Mouse (Mus musculus) cerebellum, adult 2 months (tissue): ENCODE measurements around the gene Creld1. TPM values are rescaled to one million over a fixed set of nuclear protein-coding genes. Genes with fewer than 3 reads are reported as not detected.

ENCODE experiments used
- DNase-seq, 2 experiments: peaks; one replicate each; pipeline ENCODE4 v3.0.0; 2021
- H3K27ac ChIP-seq: fragments of 200-500 bp; 2 replicates; pipeline ENCODE4 v1.5.1; 2012; ENCODE audit warnings: low read length, control low read depth, inconsistent platforms; ENCODE audit not compliant: insufficient read depth
- H3K27me3 ChIP-seq: fragments of 200-500 bp; 2 replicates; pipeline ENCODE4 v1.6.1; 2012; ENCODE audit warnings: inconsistent platforms, mild to moderate bottlenecking, low read length, moderate library complexity; ENCODE audit not compliant: control insufficient read depth, insufficient read depth
- H3K4me1 ChIP-seq: fragments of 200-500 bp; 2 replicates; pipeline ENCODE4 v1.6.1; 2011; ENCODE audit warnings: low read length; ENCODE audit not compliant: control insufficient read depth, insufficient read depth
- H3K4me3 ChIP-seq: fragments of 200-500 bp; replicated peaks from 2 replicates; pipeline ENCODE3; 2011; ENCODE audit warnings: mild to moderate bottlenecking, low read depth, low read length, control low read depth; ENCODE audit not compliant: insufficient read depth
- CTCF ChIP-seq: fragments of 200-500 bp; IDR thresholded peaks from 2 replicates; pipeline ENCODE4 v1.5.1; 2011; ENCODE audit warnings: low read depth, mild to moderate bottlenecking, control low read depth, low read length, moderate library complexity, borderline replicate concordance; ENCODE audit not compliant: insufficient read depth
- POLR2A ChIP-seq: fragments of 200-500 bp; IDR thresholded peaks from 2 replicates; pipeline ENCODE4 v1.6.1; 2011; ENCODE audit warnings: low read length, control low read depth, borderline replicate concordance; ENCODE audit not compliant: insufficient read depth
- WGBS: fragments of 180-500 bp; shearing (Covaris S2); methylation state at CpG from one replicate; pipeline ENCODE4 v1.1.7; 2018; 5-methylcytosine and 5-hydroxymethylcytosine counted together
- polyA plus RNA-seq: library from polyadenylated mRNA; depleted of rRNA; stranded (reverse); fragments of >200 nt; gene quantifications from 2 replicates; pipeline ENCODE4 v1.2.3, GENCODE M21; 2012

Gene Creld1
- polyA plus RNA-seq, 1 experiment = 57.4 TPM

DNA sequence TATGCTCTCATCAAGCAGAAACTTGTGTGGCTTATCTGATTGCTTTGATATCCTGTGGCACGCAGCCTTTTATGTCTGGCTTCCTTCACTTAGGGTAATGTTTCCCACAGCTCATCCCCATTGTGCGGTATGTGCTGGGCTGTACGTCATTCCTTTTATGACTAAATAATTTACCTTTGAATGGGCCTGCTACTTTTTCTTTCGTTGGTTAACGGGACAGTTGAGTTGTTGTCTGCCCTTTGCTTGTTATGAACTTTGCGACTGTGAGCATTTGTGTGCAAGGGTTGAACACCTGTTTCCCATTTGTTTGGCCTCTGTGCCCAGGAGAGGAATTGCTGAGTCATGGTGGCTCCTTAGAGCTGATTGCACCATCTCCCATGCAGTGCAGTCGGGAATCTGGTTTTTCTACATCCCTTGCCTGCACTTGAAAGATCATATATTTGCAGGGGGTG is 4.1 kb downstream of the Creld1 start:
- TF ChIP-seq POLR2A (no peak), CTCF (no peak)
- 49% methylated on average over 7 of the region's 7 CpGs for WGBS

DNA sequence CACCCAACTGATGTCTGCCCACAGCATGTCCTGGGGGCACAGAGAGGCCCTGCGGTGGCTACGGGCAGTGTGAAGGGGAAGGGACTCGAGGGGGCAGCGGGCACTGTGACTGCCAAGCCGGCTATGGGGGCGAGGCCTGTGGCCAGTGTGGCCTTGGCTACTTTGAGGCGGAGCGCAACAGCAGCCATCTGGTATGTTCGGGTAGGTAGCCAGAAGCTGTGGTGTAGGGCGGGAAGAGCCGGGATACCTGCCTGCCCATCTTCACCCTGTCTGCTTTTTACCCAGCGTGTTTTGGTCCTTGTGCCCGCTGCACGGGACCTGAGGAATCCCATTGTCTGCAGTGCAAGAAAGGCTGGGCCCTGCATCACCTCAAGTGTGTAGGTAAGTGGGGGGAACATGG is 6.3 kb downstream of the Creld1 start:
- Histone ChIP-seq H3K4me3 (no peak overlapping the region), H3K4me1 (peaks cover 10% of the 10 kb centered on the region; the same call in 1 of the 2 replicates), H3K27me3 (no peaks in the 10 kb centered on the region), H3K27ac (no peak overlapping the region)
- TF ChIP-seq CTCF (no peak), POLR2A (no peak)
- WGBS = 37% methylated on average over 14 of the region's 14 CpGs
- peak; percentile 59 to 62 for DNase-seq

More for the DNA sequence above, 4.1 kb downstream of the Creld1 start:
- Histone ChIP-seq H3K4me3 (no peak overlapping the region), H3K27me3 (no peaks in the 10 kb centered on the region), H3K4me1 (peaks cover 15% of the 10 kb centered on the region; the same call in 1 of the 2 replicates), H3K27ac (no peak overlapping the region)
- DNase-seq = peak in 1 of 2 experiments; percentile 23

DNA sequence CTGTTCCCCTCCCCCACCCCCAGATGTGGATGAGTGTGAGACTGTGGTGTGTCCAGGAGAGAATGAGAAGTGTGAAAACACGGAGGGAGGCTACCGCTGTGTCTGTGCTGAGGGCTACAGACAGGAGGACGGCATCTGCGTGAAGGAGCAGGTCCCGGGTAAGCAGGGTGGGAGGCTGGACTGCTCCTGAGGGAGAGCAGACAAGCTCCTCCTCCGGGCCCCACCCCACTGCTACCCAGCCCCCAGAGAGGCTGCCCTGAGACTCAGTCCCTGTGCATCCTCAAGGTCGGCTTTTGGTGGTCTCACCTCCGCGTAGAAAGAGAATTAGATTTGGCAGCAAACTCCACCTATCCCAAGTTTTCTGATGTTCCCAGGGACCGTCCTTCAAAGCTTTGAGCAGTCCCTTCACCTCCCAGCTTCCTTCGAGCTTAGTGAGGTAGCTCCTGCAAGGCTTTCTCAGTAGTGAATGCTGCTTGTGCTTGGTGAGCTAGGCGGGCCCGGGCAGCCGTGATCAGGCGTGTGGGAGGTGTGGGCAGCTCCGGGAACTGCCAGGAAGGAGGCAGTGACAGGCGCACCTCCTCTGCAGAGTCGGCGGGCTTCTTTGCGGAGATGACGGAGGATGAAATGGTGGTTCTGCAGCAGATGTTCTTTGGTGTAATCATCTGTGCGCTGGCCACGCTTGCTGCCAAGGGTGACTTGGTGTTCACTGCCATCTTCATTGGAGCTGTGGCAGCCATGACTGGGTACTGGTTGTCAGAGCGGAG is 9.2 kb downstream of the Creld1 start:
- WGBS = 66% methylated on average over 24 of the region's 24 CpGs
- TF ChIP-seq CTCF (no peak), POLR2A (no peak)
- Histone ChIP-seq H3K4me1 (peaks cover 8% of the 10 kb centered on the region), H3K4me3 (no peak overlapping the region), H3K27ac (no peak overlapping the region), H3K27me3 (no peaks in the 10 kb centered on the region)
- DNase-seq = peak in 1 of 2 experiments; percentile 31

DNA sequence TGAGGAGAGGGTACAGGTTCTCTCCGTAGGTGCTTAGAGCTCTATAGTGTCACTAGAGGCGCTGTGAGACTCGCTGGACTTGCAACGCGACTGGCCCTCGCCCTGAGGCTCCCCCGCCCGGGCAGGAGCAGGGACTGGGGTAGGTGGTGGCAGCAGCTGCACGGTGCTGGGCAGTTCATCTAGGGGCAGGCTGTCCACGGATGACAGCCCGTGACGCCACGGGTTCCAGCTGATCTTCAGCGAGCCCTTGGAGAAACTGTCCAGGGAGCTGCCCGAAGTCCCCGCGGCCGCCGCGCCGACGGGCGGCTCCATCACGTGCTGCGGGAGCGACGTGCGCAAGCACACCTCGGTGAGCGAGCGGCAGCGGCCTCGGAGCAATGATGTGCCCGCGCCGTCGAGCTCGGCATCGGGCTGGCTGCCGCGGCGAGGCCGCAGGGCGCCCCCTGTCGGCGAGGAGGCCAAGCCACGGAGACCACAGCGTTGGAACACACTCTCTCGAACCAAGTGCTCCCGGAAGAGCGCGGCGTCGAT is 11.2 kb downstream of the Creld1 start:
- H3K4me1 ChIP-seq = peaks cover 7% of the 10 kb centered on the region
- no peak overlapping the region for H3K27ac ChIP-seq
- H3K27me3 ChIP-seq = no peaks in the 10 kb centered on the region
- peak; percentile 54 for TF ChIP-seq CTCF
- 0 out of 2 replicates have a peak, but pooled peaks have one; percentile 29 for TF ChIP-seq POLR2A
- peak; percentile 47 to 62 for DNase-seq
- H3K4me3 ChIP-seq = peak overlapping the region; percentile 5
- WGBS = 13% methylated on average over 54 of the region's 54 CpGs

DNA sequence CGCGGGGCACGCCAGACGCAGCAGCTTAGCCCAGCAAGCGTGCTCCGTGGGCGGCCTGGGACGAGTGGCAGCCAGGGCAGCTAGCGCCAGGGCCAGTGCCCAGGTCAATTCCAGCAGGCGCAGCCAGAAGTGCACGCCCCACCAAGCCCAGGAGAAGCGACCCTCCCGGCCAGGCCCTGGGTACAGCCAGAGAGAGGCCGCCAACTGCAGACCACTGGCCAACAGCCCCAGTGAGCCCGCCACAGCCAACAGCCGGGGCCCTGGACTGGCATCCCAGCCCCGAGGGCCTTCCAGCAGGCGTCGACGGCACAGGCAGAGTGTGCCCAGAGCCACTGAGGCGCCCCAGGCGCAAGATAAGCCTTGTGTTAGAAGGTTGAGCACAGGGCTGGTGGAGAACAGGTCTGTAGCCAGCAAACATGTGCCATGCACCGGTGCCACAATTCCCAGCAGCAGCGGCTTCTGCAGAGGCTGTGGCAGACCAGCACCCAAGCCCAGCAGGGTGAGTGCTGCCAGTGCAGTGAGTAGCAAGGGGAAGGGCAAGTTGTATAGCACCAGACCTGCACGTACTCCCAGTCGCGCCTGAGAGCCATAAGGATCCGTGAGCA is 12.1 kb downstream of the Creld1 start:
- peak in 1 of 2 experiments; percentile 46 for DNase-seq
- TF ChIP-seq CTCF (no peak), POLR2A (no peak)
- Histone ChIP-seq H3K27ac (no peak overlapping the region), H3K4me3 (no peak overlapping the region), H3K27me3 (no peaks in the 10 kb centered on the region), H3K4me1 (no peaks in the 10 kb centered on the region; the same call in 1 of the 2 replicates)
- WGBS = 57% methylated on average over 28 of the region's 28 CpGs

DNA sequence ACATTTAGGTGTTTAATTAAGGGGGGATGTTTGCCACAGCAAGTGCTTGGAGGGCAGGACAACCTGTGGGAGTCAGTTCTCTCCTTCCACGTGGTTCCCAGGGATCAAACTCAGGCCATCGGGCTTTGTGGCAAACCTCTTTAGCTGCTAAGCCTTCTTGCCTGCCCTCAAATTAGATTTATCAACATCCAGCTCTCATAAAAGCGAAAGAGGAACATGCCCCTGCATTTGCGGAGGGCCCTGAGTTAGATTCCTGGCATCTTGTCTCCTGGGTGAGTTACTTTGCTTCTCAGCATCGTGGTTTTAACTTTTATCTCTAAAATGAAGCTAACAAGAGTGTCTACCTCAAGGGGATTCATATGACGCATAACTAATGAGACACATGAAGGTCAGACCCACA is 16.2 kb downstream of the Creld1 start:
- Histone ChIP-seq H3K4me3 (no peak overlapping the region), H3K27me3 (no peaks in the 10 kb centered on the region), H3K27ac (no peak overlapping the region), H3K4me1 (no peaks in the 10 kb centered on the region; the same call in 1 of the 2 replicates)
- TF ChIP-seq CTCF (no peak), POLR2A (no peak)
- no peak for DNase-seq
- WGBS = 80% methylated on average over 6 of the region's 6 CpGs

DNA sequence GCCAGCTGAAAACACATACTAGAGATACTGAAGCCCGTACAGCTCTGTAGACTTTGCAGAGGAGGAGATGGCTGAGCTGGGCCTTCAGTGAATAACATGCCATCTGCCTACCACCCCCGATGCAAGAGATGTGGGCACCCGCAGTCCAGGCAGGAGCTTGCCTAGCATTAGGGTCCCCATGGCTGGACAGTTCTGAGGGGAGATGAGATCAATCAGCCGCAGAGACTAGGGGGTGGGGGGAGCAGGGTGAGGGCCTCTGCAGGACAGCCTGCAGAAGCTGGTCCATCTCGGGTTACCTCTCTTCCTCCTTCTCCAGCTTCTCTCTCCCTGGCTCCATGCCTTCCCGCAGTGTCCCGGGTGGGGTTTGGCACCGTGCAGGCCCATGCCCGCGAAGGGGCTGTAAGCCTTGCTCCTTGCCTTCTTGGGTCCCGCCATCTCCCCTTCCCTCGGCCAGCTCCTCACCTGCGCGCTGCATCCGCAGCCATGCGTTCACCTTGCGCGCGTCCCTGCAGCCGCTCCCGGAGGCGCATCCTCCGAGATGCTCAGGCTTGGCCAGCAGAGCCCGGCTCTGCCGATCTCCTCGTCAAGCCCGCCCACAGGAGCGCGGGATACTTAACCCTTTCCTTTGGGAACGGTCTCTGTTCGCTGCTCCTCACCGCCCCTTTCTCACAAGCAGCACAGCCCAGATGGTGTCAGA is 18.4 kb downstream of the Creld1 start, which contains the start of gene Prrt3:
Prrt3 (minus strand) TSS at position 544 of the 697 bp plus-strand sequence.
- H3K4me1 ChIP-seq = no peaks in the 10 kb centered on the region
- peak; percentile 87 to 90 for DNase-seq
- no peaks in the 10 kb centered on the region for H3K27me3 ChIP-seq
- peak; percentile 94 for TF ChIP-seq POLR2A
- TF ChIP-seq CTCF = no peak
- under 1% methylated on average over 30 of the region's 32 CpGs for WGBS
- H3K4me3 ChIP-seq = peak within 1 kb of the TSS; percentile 95
- peak within 1 kb of the TSS; percentile 93 for H3K27ac ChIP-seq
